Mouse (Mus musculus): Measurements from ENCODE around the gene Plekho1. TPM values are rescaled to one million over a fixed set of nuclear protein-coding genes. Genes with fewer than 3 reads are reported as not detected.

Plekho1 gene
- polyA plus RNA-seq, 1 experiment from 2014 or later = 80.1 TPM

- ATAC-seq (ENCODE audit: low FRiP score, low read depth) = no peak
- H3K27ac ChIP-seq (replicated peaks) = no peak overlapping the region
- 93% methylated on average over 11 of the region's 11 CpGs for WGBS
- H3K4me1 ChIP-seq = no peaks in the 10 kb centered on the region
- no peak overlapping the region for H3K9ac ChIP-seq (replicated peaks)
- H3K4me3 ChIP-seq = no peak overlapping the region
- H3K27me3 ChIP-seq = no peaks in the 10 kb centered on the region
- no peak overlapping the region for H3K4me2 ChIP-seq (replicated peaks)
- H3K36me3 ChIP-seq = peaks cover 24% of the 10 kb centered on the region
- no peaks in the 10 kb centered on the region for H3K9me3 ChIP-seq
These were observed 34.0 kb upstream of the Plekho1 start for GRCm38 (mm10) chr3:96029766-96030165.

GRCm38 (mm10) chr3:96029336-96029735 is 33.5 kb upstream of the Plekho1 start:
- H3K4me1 ChIP-seq = no peaks in the 10 kb centered on the region
- no peaks in the 10 kb centered on the region for H3K9me3 ChIP-seq
- H3K27ac ChIP-seq (replicated peaks) = no peak overlapping the region
- no peak overlapping the region for H3K9ac ChIP-seq (replicated peaks)
- ATAC-seq (ENCODE audit: low FRiP score, low read depth) = no peak
- no peak overlapping the region for H3K4me2 ChIP-seq (replicated peaks)
- peaks cover 24% of the 10 kb centered on the region for H3K36me3 ChIP-seq
- H3K4me3 ChIP-seq = no peak overlapping the region
- H3K27me3 ChIP-seq = no peaks in the 10 kb centered on the region
- WGBS = 90% methylated on average over 3 of the region's 3 CpGs

GRCm38 (mm10) chr3:96027875-96028274 is 32.1 kb upstream of the Plekho1 start:
- no peak for ATAC-seq (ENCODE audit: low FRiP score, low read depth)
- no peaks in the 10 kb centered on the region for H3K9me3 ChIP-seq
- H3K4me3 ChIP-seq = no peak overlapping the region
- H3K4me1 ChIP-seq = no peaks in the 10 kb centered on the region
- H3K27ac ChIP-seq (replicated peaks) = no peak overlapping the region
- no peak overlapping the region for H3K4me2 ChIP-seq (replicated peaks)
- H3K36me3 ChIP-seq = peaks cover 18% of the 10 kb centered on the region
- no peaks in the 10 kb centered on the region for H3K27me3 ChIP-seq
- WGBS = 95% methylated on average over 1 of the region's 1 CpGs
- H3K9ac ChIP-seq (replicated peaks) = no peak overlapping the region

- no peak overlapping the region for H3K4me2 ChIP-seq (replicated peaks)
- no peaks in the 10 kb centered on the region for H3K27me3 ChIP-seq
- H3K9me3 ChIP-seq = no peaks in the 10 kb centered on the region
- H3K36me3 ChIP-seq = peaks cover 12% of the 10 kb centered on the region; the same call in 1 of the 2 replicates
- no peak overlapping the region for H3K9ac ChIP-seq (replicated peaks)
- no peak overlapping the region for H3K27ac ChIP-seq (replicated peaks)
- H3K4me1 ChIP-seq = no peaks in the 10 kb centered on the region
- ATAC-seq (ENCODE audit: low FRiP score, low read depth) = no peak
- H3K4me3 ChIP-seq = no peak overlapping the region
- WGBS = 86% methylated on average over 1 of the region's 1 CpGs
These were observed 31.3 kb upstream of the Plekho1 start for GRCm38 (mm10) chr3:96027145-96027544.

- H3K27ac ChIP-seq (replicated peaks) = no peak overlapping the region
- no peaks in the 10 kb centered on the region for H3K9me3 ChIP-seq
- no peak overlapping the region for H3K4me2 ChIP-seq (replicated peaks)
- 80% methylated on average over 5 of the region's 5 CpGs for WGBS
- no peak overlapping the region for H3K9ac ChIP-seq (replicated peaks)
- H3K4me3 ChIP-seq = no peak overlapping the region
- H3K4me1 ChIP-seq = no peaks in the 10 kb centered on the region
- ATAC-seq (ENCODE audit: low FRiP score, low read depth) = no peak
- peaks cover 6% of the 10 kb centered on the region; the same call in 1 of the 2 replicates for H3K36me3 ChIP-seq
- no peaks in the 10 kb centered on the region for H3K27me3 ChIP-seq
These were observed 25.8 kb upstream of the Plekho1 start for GRCm38 (mm10) chr3:96021421-96022128.

- Histone ChIP-seq H3K9me3 (no peaks in the 10 kb centered on the region), H3K4me1 (no peaks in the 10 kb centered on the region), H3K9ac (replicated peaks) (no peak overlapping the region), H3K27me3 (no peaks in the 10 kb centered on the region), H3K27ac (replicated peaks) (no peak overlapping the region), H3K4me3 (no peak overlapping the region), H3K4me2 (replicated peaks) (no peak overlapping the region), H3K36me3 (peaks cover 6% of the 10 kb centered on the region; the same call in 1 of the 2 replicates)
- 100% methylated on average over 1 of the region's 1 CpGs for WGBS
- ATAC-seq (ENCODE audit: low FRiP score, low read depth) = no peak
These were observed 24.9 kb upstream of the Plekho1 start for GRCm38 (mm10) chr3:96020735-96021134.

GRCm38 (mm10) chr3:96017461-96017860 is 21.7 kb upstream of the Plekho1 start:
- Histone ChIP-seq H3K9me3 (no peaks in the 10 kb centered on the region), H3K36me3 (peaks cover 6% of the 10 kb centered on the region; the same call in 1 of the 2 replicates), H3K9ac (replicated peaks) (no peak overlapping the region), H3K4me1 (no peaks in the 10 kb centered on the region), H3K4me3 (no peak overlapping the region), H3K4me2 (replicated peaks) (no peak overlapping the region), H3K27me3 (no peaks in the 10 kb centered on the region), H3K27ac (replicated peaks) (no peak overlapping the region)
- 78% methylated on average over 5 of the region's 5 CpGs for WGBS
- ATAC-seq (ENCODE audit: low FRiP score, low read depth) = no peak

GRCm38 (mm10) chr3:96016257-96016889 is 20.6 kb upstream of the Plekho1 start:
- H3K36me3 ChIP-seq = peaks cover 6% of the 10 kb centered on the region; the same call in 1 of the 2 replicates
- no peak overlapping the region for H3K9ac ChIP-seq (replicated peaks)
- ATAC-seq (ENCODE audit: low FRiP score, low read depth) = no peak
- H3K4me1 ChIP-seq = no peaks in the 10 kb centered on the region
- H3K27ac ChIP-seq (replicated peaks) = no peak overlapping the region
- no peaks in the 10 kb centered on the region for H3K27me3 ChIP-seq
- H3K4me3 ChIP-seq = no peak overlapping the region
- no peak overlapping the region for H3K4me2 ChIP-seq (replicated peaks)
- WGBS = 87% methylated on average over 2 of the region's 2 CpGs
- H3K9me3 ChIP-seq = no peaks in the 10 kb centered on the region

GRCm38 (mm10) chr3:96015681-96016080 is 19.9 kb upstream of the Plekho1 start:
- WGBS = 92% methylated on average over 2 of the region's 2 CpGs
- no peaks in the 10 kb centered on the region for H3K27me3 ChIP-seq
- no peak for ATAC-seq (ENCODE audit: low FRiP score, low read depth)
- no peaks in the 10 kb centered on the region for H3K4me1 ChIP-seq
- no peak overlapping the region for H3K4me2 ChIP-seq (replicated peaks)
- H3K36me3 ChIP-seq = peaks cover 6% of the 10 kb centered on the region; the same call in 1 of the 2 replicates
- no peak overlapping the region for H3K4me3 ChIP-seq
- no peak overlapping the region for H3K27ac ChIP-seq (replicated peaks)
- no peaks in the 10 kb centered on the region for H3K9me3 ChIP-seq
- no peak overlapping the region for H3K9ac ChIP-seq (replicated peaks)

GRCm38 (mm10) chr3:96012805-96013204 is 17.0 kb upstream of the Plekho1 start:
- Histone ChIP-seq H3K4me1 (no peaks in the 10 kb centered on the region), H3K4me3 (no peak overlapping the region), H3K9me3 (no peaks in the 10 kb centered on the region), H3K27ac (replicated peaks) (no peak overlapping the region), H3K27me3 (no peaks in the 10 kb centered on the region), H3K4me2 (replicated peaks) (no peak overlapping the region), H3K9ac (replicated peaks) (no peak overlapping the region), H3K36me3 (no peaks in the 10 kb centered on the region)
- no peak for ATAC-seq (ENCODE audit: low FRiP score, low read depth)
- WGBS = 57% methylated on average over 5 of the region's 5 CpGs

GRCm38 (mm10) chr3:96008463-96008862 is 12.7 kb upstream of the Plekho1 start:
- 88% methylated on average over 6 of the region's 6 CpGs for WGBS
- no peaks in the 10 kb centered on the region for H3K4me1 ChIP-seq
- no peaks in the 10 kb centered on the region for H3K36me3 ChIP-seq

GRCm38 (mm10) chr3:96001560-96001959 is 5.8 kb upstream of the Plekho1 start:
- H3K27ac ChIP-seq (replicated peaks) = no peak overlapping the region
- H3K9ac ChIP-seq (replicated peaks) = no peak overlapping the region
- no peak overlapping the region for H3K4me2 ChIP-seq (replicated peaks)
- no peak for ATAC-seq (ENCODE audit: low FRiP score, low read depth)
- H3K27me3 ChIP-seq = no peaks in the 10 kb centered on the region
- peaks cover 29% of the 10 kb centered on the region for H3K4me1 ChIP-seq
- H3K9me3 ChIP-seq = no peaks in the 10 kb centered on the region
- WGBS = 96% methylated on average over 1 of the region's 1 CpGs
- no peak overlapping the region for H3K4me3 ChIP-seq
- H3K36me3 ChIP-seq = no peaks in the 10 kb centered on the region

More at GRCm38 (mm10) chr3:96008463-96008862, 12.7 kb upstream of the Plekho1 start:
- H3K27ac ChIP-seq (replicated peaks) = no peak overlapping the region
- H3K9ac ChIP-seq (replicated peaks) = no peak overlapping the region
- no peaks in the 10 kb centered on the region for H3K27me3 ChIP-seq
- no peak for ATAC-seq (ENCODE audit: low FRiP score, low read depth)
- H3K4me2 ChIP-seq (replicated peaks) = no peak overlapping the region
- H3K4me3 ChIP-seq = no peak overlapping the region
- H3K9me3 ChIP-seq = no peaks in the 10 kb centered on the region
